Mouse (Mus musculus): Measurements from ENCODE around the gene Cotl1.

- no peak for TF ChIP-seq MYOD1 (IDR thresholded peaks at IDR 0.05; ENCODE audit: control insufficient read depth in 1 of 3, insufficient read length in 2 of 3, low read depth in 2 of 3)
- no peak for TF ChIP-seq E2F4 (IDR thresholded peaks at IDR 0.05; ENCODE audit: insufficient read depth)
- TF ChIP-seq USF1 (IDR thresholded peaks at IDR 0.05; ENCODE audit: low read depth) = no peak
- no peak for TF ChIP-seq MYOG (IDR thresholded peaks at IDR 0.05; ENCODE audit: control insufficient read depth in 1 of 3, insufficient read depth in 1 of 3, insufficient read length in 2 of 3, low read depth in 2 of 3)
- no peak for TF ChIP-seq REST (IDR thresholded peaks at IDR 0.05; ENCODE audit: insufficient read depth, insufficient read length)
- no peak for TF ChIP-seq POLR2A (IDR thresholded peaks at IDR 0.05; ENCODE audit: insufficient read length, low read depth)
- no peak for TF ChIP-seq POLR2AphosphoS2 (IDR thresholded peaks at IDR 0.05; ENCODE audit: insufficient read length, low read depth)
- no peak for TF ChIP-seq TCF12 (IDR thresholded peaks at IDR 0.05; ENCODE audit: insufficient read depth, poor library complexity, severe bottlenecking)
These were observed 30.0 kb downstream of the Cotl1 start for GRCm38 (mm10) chr8:119810127-119810868.

Measured in myocyte (in vitro differentiated cells).